Comparison of ENCODE assay signal across 8 mouse cellular contexts in the genomic region with DNA sequence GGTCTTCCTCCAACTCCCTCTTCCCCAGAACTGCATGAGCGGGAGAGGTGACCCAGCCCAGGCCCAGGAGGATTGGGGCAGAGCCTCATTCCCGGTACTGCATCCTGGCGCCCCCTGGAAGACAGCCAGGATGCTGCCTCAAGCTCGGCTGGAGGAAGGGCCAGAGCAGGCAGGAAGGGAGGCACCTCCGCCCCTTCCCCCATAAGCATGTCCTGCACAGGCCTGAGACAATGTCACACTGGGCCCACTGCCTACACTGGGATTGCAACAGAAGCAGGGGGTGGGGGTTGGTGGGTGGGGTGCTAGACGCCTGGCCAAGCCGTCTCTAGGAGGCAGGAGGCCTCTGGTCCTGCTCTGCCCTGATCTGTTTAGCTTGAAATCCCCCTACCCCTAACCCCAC. TPM values are rescaled to one million over a fixed set of nuclear protein-coding genes. Genes with fewer than 3 reads are reported as not detected.
A peak's percentile ranks its signal among the peaks of the same experiment; 100 is the strongest.
DNase-seq lines count a peak whose midpoint lies in the region; ATAC-seq and TF ChIP-seq lines count a peak whose summit lies in the region.

No protein-coding gene starts in this region.

- ATAC-seq in forebrain, embryonic 14.5 days = peak; percentile 34; the same call in 1 of the 2 replicates
- ATAC-seq in forebrain, embryonic 11.5 days (replicated peaks; ENCODE audit: low FRiP score) = no peak
- ATAC-seq in hindbrain, embryonic 15.5 days (ENCODE audit: low FRiP score, low read depth) = peak; percentile 50; the same call in 1 of the 2 replicates
- ATAC-seq in liver, postnatal 0 days = peak; percentile 40; the same call in 1 of the 2 replicates

- H3K36me3 ChIP-seq in forebrain, embryonic 14.5 days (ENCODE audit: control insufficient read depth, insufficient read depth, low read length) = no peaks in the 10 kb centered on the region
- no peaks in the 10 kb centered on the region for H3K36me3 ChIP-seq in forebrain, embryonic 11.5 days (ENCODE audit: control insufficient read depth, insufficient read depth, low read length)
- no peaks in the 10 kb centered on the region for H3K36me3 ChIP-seq in hindbrain, embryonic 15.5 days
- H3K36me3 ChIP-seq in liver, postnatal 0 days (replicated peaks; ENCODE audit: insufficient read depth, low read length) = peaks cover 20% of the 10 kb centered on the region

- no peak overlapping the region for H3K27ac ChIP-seq in forebrain, embryonic 14.5 days (ENCODE audit: low read depth, low read length)
- no peak overlapping the region for H3K27ac ChIP-seq in forebrain, embryonic 11.5 days (ENCODE audit: low read depth, low read length)
- peak overlapping the region; percentile 87 for H3K27ac ChIP-seq in gastrocnemius, adult 2 months
- peak overlapping the region; percentile 22; the same call in 1 of the 2 replicates for H3K27ac ChIP-seq in hindbrain, embryonic 15.5 days (replicated peaks)
- no peak overlapping the region for H3K27ac ChIP-seq in liver, postnatal 0 days (ENCODE audit: low read depth)

- no peaks in the 10 kb centered on the region for H3K27me3 ChIP-seq in forebrain, embryonic 14.5 days (replicated peaks; ENCODE audit: control insufficient read depth, insufficient read depth, low read length)
- no peaks in the 10 kb centered on the region for H3K27me3 ChIP-seq in forebrain, embryonic 11.5 days (ENCODE audit: control insufficient read depth, insufficient read depth, low read length)
- H3K27me3 ChIP-seq in hindbrain, embryonic 15.5 days = no peaks in the 10 kb centered on the region
- no peaks in the 10 kb centered on the region for H3K27me3 ChIP-seq in liver, postnatal 0 days (ENCODE audit: insufficient read depth, low read length)

- no peak for TF ChIP-seq EP300 in liver, postnatal 0 days (IDR thresholded peaks at IDR 0.05; ENCODE audit: low read depth)

- 0 out of 2 replicates have a peak overlapping the region, but pooled peaks have one; percentile 13 for H3K9ac ChIP-seq in forebrain, embryonic 14.5 days (ENCODE audit: low read length)
- H3K9ac ChIP-seq in forebrain, embryonic 11.5 days (ENCODE audit: low read length) = no peak overlapping the region
- no peak overlapping the region for H3K9ac ChIP-seq in hindbrain, embryonic 15.5 days
- H3K9ac ChIP-seq in liver, postnatal 0 days (replicated peaks) = no peak overlapping the region

- H3K9me3 ChIP-seq in forebrain, embryonic 14.5 days (replicated peaks; ENCODE audit: control insufficient read depth, low read length) = no peaks in the 10 kb centered on the region
- H3K9me3 ChIP-seq in forebrain, embryonic 11.5 days (ENCODE audit: control insufficient read depth, low read length) = no peaks in the 10 kb centered on the region
- H3K9me3 ChIP-seq in hindbrain, embryonic 15.5 days = no peaks in the 10 kb centered on the region
- no peaks in the 10 kb centered on the region for H3K9me3 ChIP-seq in liver, postnatal 0 days (ENCODE audit: low read length)

- peaks cover 6% of the 10 kb centered on the region for H3K4me1 ChIP-seq in forebrain, embryonic 14.5 days (ENCODE audit: control insufficient read depth, insufficient read depth, low read length)
- H3K4me1 ChIP-seq in forebrain, embryonic 11.5 days (replicated peaks; ENCODE audit: control insufficient read depth, insufficient read depth, low read length) = 0 out of 2 replicates have a peak, but pooled peaks cover 2% of the 10 kb centered on the region
- 0 out of 2 replicates have a peak, but pooled peaks cover 12% of the 10 kb centered on the region for H3K4me1 ChIP-seq in hindbrain, embryonic 15.5 days (replicated peaks)
- H3K4me1 ChIP-seq in liver, postnatal 0 days (ENCODE audit: insufficient read depth) = peaks cover 10% of the 10 kb centered on the region

- no peak for TF ChIP-seq CTCF in gastrocnemius, adult 2 months (IDR thresholded peaks at IDR 0.05)
- 0 out of 2 replicates have a peak, but pooled peaks have one; percentile 13 for TF ChIP-seq CTCF in liver, postnatal 0 days (IDR thresholded peaks at IDR 0.05; ENCODE audit: low read depth)

- no peak overlapping the region for H3K4me3 ChIP-seq in forebrain, embryonic 14.5 days (ENCODE audit: low read depth, low read length)
- H3K4me3 ChIP-seq in forebrain, embryonic 11.5 days (ENCODE audit: low read depth, low read length) = no peak overlapping the region
- peak overlapping the region; percentile 36 for H3K4me3 ChIP-seq in gastrocnemius, adult 2 months
- no peak overlapping the region for H3K4me3 ChIP-seq in hindbrain, embryonic 15.5 days
- no peak overlapping the region for H3K4me3 ChIP-seq in liver, postnatal 0 days (ENCODE audit: low read depth, low read length)

- intact Hi-C loops in gastrocnemius, adult 2 months (cut with DNase I) = loop anchor here (1.0 to 5.0 kb wide), 2 partner anchors 46 to 269 kb away; no protein-coding TSS in a partner anchor

- DNase-seq in forebrain, embryonic 14.5 days (ENCODE audit: low spot score) = peak; percentile 36
- no peak for DNase-seq in forebrain, embryonic 11.5 days (ENCODE audit: low spot score)
- peak; percentile 90 for DNase-seq in gastrocnemius, adult 2 months
- no peak for DNase-seq in liver, postnatal 0 days
- no peak for DNase-seq in right cerebral cortex, postnatal 36 days (ENCODE audit: low spot score in 2 of 2)
- DNase-seq in layer of hippocampus, postnatal 25 days (ENCODE audit: extremely low spot score in 1 of 2, low spot score in 1 of 2) = no peak
- no peak for DNase-seq in thymus, postnatal 36 days

- WGBS in forebrain, embryonic 14.5 days = 18% methylated on average over 7 of the region's 7 CpGs
- WGBS in forebrain, embryonic 11.5 days = 24% methylated on average over 7 of the region's 7 CpGs
- WGBS in hindbrain, embryonic 15.5 days = 26% methylated on average over 7 of the region's 7 CpGs
- 28% methylated on average over 6 of the region's 7 CpGs for WGBS in liver, postnatal 0 days (ENCODE audit: insufficient replicate concordance)

- H3K4me2 ChIP-seq in forebrain, embryonic 14.5 days (ENCODE audit: low read length) = no peak overlapping the region
- H3K4me2 ChIP-seq in forebrain, embryonic 11.5 days (ENCODE audit: low read depth, low read length, severe bottlenecking) = no peak overlapping the region
- no peak overlapping the region for H3K4me2 ChIP-seq in hindbrain, embryonic 15.5 days
- H3K4me2 ChIP-seq in liver, postnatal 0 days (ENCODE audit: low read depth, low read length) = no peak overlapping the region

RNA-seq across cellular contexts. Expression of gene Mfng, which starts 12.7 kb away (rescaled TPM):
- polyA plus RNA-seq in forebrain, embryonic 14.5 days (2014; fragmentation: Nextera tagmentation; extraction: Ambion mirVana) = 48.2 and 51.5 TPM in 2 replicates
- 108 and 113 TPM in 2 replicates for polyA plus RNA-seq in forebrain, embryonic 11.5 days (2014; fragmentation: Nextera tagmentation; extraction: Ambion mirVana)
- 1 to 10 TPM; 2.6 to 3.1 TPM for total RNA-seq in gastrocnemius, adult 2 months (2021)
- polyA plus RNA-seq in hindbrain, embryonic 15.5 days (2015; fragmentation: Nextera tagmentation; extraction: Ambion mirVana) = 21.5 and 42.1 TPM in 2 replicates
- polyA plus RNA-seq in liver, postnatal 0 days (2015; fragmentation: Nextera tagmentation; extraction: Ambion mirVana) = 4.7 and 4.8 TPM in 2 replicates
- total RNA-seq in layer of hippocampus, postnatal 25 days (2021) = 1 to 10 TPM; 5.5 to 6.6 TPM

RNA-seq across cellular contexts. Expression of gene Card10, which starts 16.9 kb away (rescaled TPM):
- polyA plus RNA-seq in forebrain, embryonic 14.5 days (2014; fragmentation: Nextera tagmentation; extraction: Ambion mirVana) = 1.1 and 1.4 TPM in 2 replicates
- polyA plus RNA-seq in forebrain, embryonic 11.5 days (2014; fragmentation: Nextera tagmentation; extraction: Ambion mirVana) = 2.3 and 2.7 TPM in 2 replicates
- total RNA-seq in gastrocnemius, adult 2 months (2021) = 1 to 10 TPM; 6.1 to 6.8 TPM
- 2.4 and 2.6 TPM in 2 replicates for polyA plus RNA-seq in hindbrain, embryonic 15.5 days (2015; fragmentation: Nextera tagmentation; extraction: Ambion mirVana)
- 1.5 and 1.8 TPM in 2 replicates for polyA plus RNA-seq in liver, postnatal 0 days (2015; fragmentation: Nextera tagmentation; extraction: Ambion mirVana)
- 1 to 10 TPM; 5.0 to 5.5 TPM for total RNA-seq in layer of hippocampus, postnatal 25 days (2021)

RNA-seq across cellular contexts. Expression of gene Cdc42ep1, which starts 56.5 kb away (rescaled TPM):
- 5.1 and 8.0 TPM in 2 replicates for polyA plus RNA-seq in forebrain, embryonic 14.5 days (2014; fragmentation: Nextera tagmentation; extraction: Ambion mirVana)
- polyA plus RNA-seq in forebrain, embryonic 11.5 days (2014; fragmentation: Nextera tagmentation; extraction: Ambion mirVana) = 9.6 and 10.4 TPM in 2 replicates
- 1 to 10 TPM; 8.5 to 10.0 TPM for total RNA-seq in gastrocnemius, adult 2 months (2021)
- 14.7 and 15.5 TPM in 2 replicates for polyA plus RNA-seq in hindbrain, embryonic 15.5 days (2015; fragmentation: Nextera tagmentation; extraction: Ambion mirVana)
- 12.6 and 19.8 TPM in 2 replicates for polyA plus RNA-seq in liver, postnatal 0 days (2015; fragmentation: Nextera tagmentation; extraction: Ambion mirVana)
- 10 to 100 TPM; 14.2 to 14.9 TPM for total RNA-seq in layer of hippocampus, postnatal 25 days (2021)

Comparison
In these comparisons a context has a peak if more than half of its experiments do, and no peak if none do; other contexts are left out.
1. DNase-seq: peak in forebrain, embryonic 14.5 days (single experiment) and gastrocnemius, adult 2 months (single experiment); none in forebrain, embryonic 11.5 days (single experiment), liver, postnatal 0 days (single experiment), right cerebral cortex, postnatal 36 days (0 of 2), layer of hippocampus, postnatal 25 days (0 of 2) and thymus, postnatal 36 days (0 of 2).
2. H3K27ac ChIP-seq: peak in gastrocnemius, adult 2 months (single experiment) and hindbrain, embryonic 15.5 days (single experiment); none in forebrain, embryonic 14.5 days (single experiment), forebrain, embryonic 11.5 days (single experiment) and liver, postnatal 0 days (single experiment).